Mouse (Mus musculus) erythroblast, embryonic 14.5 days (primary cell): Measurements from ENCODE around the gene Prmt1.

ENCODE experiments used
- GATA1 ChIP-seq: IDR thresholded peaks from 2 replicates; pipeline ENCODE4 v1.6.1; 2012; ENCODE audit warnings: low read length, inconsistent platforms, mixed read lengths
- TAL1 ChIP-seq: IDR thresholded peaks from 3 replicates; pipeline ENCODE4 v1.6.1; 2012; ENCODE audit warnings: low read length, inconsistent platforms, mixed read lengths

- TF ChIP-seq TAL1 (no peak), GATA1 (no peak)
Measured at GRCm38 (mm10) chr7:44996672-44997071, 10.3 kb upstream of the Prmt1 start.
